Mouse (Mus musculus) forelimb bud, embryonic 11.5 days (tissue): ENCODE results near the gene Plod2.

Experiments used
- DNase-seq: peaks from one replicate; pipeline ENCODE4 v3.0.0-alpha.2; 2012; ENCODE audit warnings: low read depth, low spot score

The Plod2 gene

DNA sequence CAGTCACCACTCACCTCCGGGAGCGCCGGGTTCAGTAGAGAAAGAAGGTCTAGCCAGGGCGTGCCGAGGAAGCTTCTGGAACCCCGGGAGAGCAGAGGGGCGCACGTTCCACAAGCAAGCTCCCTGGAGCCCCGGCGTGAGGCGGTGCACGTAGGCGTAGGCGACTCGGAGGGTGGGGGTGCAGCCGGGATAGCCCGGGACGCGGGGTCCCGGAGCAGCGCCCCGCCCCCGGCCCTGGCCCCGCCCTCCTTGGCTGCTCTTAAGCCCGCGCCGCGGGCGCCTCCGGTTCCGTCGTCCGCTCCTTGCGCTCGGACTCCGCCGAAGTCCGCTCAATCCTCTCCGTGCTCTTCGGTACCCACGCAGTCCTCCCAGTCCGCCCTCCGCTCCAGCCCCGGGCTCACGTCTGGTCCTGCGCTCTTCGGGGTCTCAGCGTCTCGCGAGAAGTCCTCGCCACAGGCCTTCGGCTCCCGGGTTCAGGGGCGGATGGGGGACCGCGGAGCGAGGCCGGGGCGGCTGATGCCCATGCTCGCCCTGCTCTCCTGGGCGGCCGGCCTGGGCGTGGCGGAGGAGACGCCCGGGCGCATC is at the start of gene Plod2:
Plod2 (plus strand) TSS at position 247 of the 585 bp plus-strand sequence.
- peak; percentile 80 for DNase-seq

GRCm38 (mm10) chr9:92499710-92500410 is 42.2 kb upstream of the Plod2 start:
- peak; percentile 82 for DNase-seq

GRCm38 (mm10) chr9:92504256-92504655 is 37.8 kb upstream of the Plod2 start:
- DNase-seq: no peak

GRCm38 (mm10) chr9:92504889-92505288 is 37.1 kb upstream of the Plod2 start:
- DNase-seq: no peak

GRCm38 (mm10) chr9:92511696-92512095 is 30.3 kb upstream of the Plod2 start:
- no peak for DNase-seq

GRCm38 (mm10) chr9:92517036-92517435 is 25.0 kb upstream of the Plod2 start:
- no peak for DNase-seq

DNA sequence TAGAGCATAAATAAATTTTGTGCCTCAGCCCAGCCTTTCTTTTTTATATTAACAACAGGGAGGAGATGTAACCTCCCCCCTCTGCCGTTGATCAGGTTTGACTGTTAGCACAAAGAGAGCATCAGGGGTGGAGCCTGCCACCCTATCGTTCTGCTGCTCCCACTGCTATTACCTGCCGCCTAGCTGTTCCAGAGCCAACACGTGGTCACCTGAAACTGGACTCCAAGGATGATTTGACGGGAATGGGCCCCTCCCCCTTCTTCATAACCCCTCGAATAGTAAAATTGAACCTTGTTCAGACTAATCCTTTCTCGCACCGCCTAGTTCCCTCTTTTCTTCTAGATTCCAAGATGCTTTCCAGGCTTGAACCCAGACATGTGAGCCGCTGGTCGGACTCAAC is 21.3 kb upstream of the Plod2 start:
- no peak for DNase-seq

DNA sequence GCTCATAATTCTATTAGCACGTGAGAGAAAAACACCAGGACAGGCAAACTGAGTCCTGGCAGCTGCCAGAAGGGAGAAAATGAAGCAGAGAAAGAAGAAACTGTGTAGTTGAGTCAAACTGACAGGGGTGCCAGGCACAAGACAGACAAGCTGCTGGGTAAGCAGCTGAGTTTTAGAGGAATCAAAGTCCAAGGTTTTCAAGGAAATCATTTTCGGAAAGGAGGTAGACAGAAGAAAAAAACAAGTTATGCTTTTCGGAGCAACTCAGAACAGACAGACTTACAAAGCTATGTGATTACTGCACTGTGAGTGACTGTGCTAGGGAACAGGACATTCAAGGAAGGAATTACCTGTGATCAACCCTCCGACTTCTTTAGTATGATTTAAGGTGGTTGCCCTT is 17.5 kb upstream of the Plod2 start:
- no peak for DNase-seq

DNA sequence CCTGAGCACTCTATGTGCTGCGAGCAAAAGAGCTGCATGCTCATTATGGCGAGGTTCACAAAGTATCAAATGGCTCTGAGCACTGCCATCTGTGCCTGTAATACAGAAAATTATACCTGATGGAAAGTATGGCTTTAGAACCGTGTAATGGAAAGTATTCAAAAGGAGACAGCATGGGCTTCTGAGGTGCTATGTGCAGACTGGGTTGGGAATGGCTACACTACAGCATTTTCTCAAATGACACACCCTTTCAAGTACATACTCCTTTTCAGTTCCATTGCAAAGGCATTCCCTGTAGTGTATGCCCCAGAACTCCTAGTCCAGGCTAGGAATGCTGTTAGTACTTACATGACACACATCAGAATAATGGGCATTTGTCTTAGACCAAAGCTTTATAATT is 12.0 kb upstream of the Plod2 start:
- no peak for DNase-seq

GRCm38 (mm10) chr9:92537735-92538134 is 4.3 kb upstream of the Plod2 start:
- no peak for DNase-seq

GRCm38 (mm10) chr9:92538216-92538615 is 3.8 kb upstream of the Plod2 start:
- DNase-seq: no peak

DNA sequence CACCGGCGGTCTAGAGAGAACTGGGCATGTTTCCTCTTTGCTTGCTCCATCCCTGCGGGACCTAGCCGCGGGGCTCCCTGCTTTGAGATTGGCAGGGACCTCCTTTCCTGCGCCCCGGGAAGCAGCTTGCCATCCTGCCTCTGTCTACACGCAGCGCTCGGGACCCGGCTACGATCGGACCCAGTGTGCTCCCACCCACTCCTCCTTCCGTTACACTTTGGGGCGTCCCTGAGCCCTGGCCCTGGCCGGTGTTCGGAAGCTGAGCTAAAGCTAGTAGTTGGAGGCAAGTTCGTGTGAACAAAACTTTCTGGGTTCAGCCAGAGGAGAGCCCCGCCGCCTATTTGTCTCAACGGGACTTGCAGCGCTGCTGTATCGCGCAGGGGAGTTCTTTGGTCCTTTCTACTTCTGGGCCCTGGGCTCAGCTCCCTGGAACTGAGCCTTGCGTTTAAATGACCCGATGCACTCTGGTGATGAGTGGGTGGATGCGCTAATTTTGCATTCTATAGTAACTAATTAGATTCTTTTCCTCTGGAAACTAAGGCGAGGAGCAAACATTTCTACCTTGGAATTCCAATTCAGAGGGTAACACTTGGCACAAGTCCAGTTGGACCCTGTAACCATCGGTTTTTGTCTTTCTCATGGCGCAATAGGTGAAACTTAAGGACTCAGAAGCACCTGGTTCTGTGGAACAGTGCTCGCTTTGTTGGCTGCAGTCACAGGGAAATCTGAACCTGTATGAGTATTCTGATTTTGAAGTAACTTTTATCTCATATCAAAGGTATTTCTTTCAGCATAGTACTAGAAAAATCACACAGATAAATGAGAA is 781 bp downstream of the Plod2 start:
- DNase-seq: peak; percentile 40

DNA sequence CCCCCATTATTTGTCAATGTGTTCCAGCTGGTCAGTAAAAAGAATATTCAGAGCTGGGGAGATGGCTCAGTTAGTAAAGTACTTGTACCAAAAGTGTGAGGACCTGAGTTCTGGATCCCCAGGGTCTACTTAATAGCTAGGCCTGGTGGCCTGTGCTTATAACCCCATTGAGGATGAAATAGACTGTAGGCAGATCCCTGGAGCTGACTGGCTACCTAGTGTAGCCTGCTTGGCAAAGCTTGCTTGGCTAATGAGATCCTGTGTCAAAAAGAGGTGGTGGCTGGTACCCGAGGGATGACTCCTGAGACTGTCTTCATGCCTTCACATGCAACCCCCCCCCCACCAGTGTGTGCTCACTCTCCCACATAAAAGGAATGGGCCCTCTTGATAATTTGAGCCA is 2.1 kb downstream of the Plod2 start:
- DNase-seq: no peak

DNA sequence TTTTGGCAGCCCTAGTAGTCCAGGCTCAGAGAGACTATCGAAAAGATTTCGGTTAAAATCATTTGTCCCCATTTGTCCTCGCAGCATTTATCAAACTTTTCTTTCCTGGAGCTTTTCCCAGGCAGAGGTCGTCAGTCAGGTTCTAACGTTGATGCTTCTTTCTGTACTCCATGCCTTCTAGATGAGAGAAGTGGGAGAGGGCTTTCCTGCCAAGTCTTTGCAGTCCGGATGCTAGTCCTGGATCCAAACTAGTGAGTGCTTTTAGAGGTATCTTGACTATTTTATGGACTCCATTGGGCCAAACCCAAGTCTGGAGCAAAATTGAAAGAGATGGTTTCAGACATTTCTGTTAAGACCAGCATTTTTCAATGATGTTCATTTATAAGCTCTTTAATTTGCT is 3.0 kb downstream of the Plod2 start:
- DNase-seq: no peak

DNA sequence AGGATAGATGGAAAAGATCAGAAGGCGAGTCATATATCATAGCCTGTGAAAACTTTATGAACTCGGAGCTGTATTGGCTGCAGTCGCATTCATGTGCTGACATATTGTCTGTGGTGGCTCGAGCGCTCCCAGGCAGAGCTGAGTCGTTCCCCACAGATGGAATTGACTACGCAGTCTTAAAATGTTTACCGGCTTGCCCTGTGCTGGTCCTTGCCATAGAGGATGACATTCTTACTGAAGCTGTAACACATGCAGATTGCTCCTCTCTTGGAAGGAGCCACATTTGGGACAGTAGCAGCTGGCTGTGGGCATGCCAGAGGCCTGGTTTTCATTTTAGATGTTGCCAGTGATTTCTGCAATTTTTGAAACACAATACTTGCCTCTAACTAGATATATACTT is 4.4 kb downstream of the Plod2 start:
- peak; percentile 66 for DNase-seq

DNA sequence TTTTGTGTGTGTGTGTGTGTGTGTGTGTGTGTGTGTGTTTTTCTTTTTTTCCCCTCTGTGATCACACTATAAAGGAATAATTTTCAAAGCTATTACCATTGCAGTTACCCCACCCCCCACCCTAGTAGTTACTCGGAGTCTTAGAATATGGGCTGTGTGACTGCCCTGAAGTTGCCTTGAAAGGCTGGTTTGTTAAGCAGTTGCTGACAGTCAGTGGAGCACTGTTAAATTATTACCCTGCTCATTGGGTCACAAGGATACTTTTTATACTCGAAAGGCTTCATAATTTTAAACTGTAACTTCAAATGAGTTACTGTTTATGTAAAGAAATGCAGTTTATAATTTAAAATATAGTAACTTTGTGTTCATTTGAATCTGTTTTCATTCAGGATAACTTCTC is 5.1 kb downstream of the Plod2 start:
- DNase-seq: no peak

DNA sequence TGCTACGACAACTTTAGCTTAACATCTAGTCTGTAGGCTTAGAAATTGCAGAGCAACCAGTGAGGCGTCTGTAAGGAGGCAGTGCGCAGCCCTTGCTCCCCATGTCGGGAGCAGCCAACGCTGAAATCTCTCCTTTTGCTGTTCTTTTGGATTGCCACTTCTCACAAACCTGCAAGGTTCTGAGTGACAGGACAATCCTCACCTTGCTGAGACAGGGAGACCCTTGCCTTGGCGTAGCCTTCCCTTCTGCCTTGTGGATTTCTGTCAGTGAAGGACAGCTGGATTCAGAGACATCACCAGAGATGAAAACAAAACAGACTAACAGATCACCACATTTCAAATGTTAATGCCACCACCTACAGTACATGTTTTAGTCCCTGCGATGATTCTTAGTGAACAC is 5.8 kb downstream of the Plod2 start:
- DNase-seq: no peak

DNA sequence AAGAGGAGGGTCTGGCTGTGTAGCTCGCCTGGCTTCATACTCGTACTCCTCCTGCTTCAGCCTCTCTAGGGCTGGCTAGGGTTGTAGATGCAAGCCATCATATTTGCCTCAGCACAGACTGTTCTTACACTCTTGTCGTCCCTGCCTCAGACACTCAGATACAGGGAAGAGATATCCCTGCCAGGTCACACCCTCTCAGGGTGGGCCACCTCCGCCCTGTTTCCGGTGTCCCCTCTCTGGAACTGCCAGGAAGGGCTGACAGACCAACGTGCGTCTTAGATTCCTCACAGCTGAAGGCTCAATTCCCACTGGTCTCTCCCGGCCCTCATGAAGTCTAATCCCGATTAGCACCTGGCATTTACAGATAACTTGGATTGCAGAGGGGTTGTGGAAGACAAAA is 6.6 kb downstream of the Plod2 start:
- no peak for DNase-seq

GRCm38 (mm10) chr9:92549811-92550490 is 7.9 kb downstream of the Plod2 start:
- no peak for DNase-seq

GRCm38 (mm10) chr9:92550981-92551380 is 9.0 kb downstream of the Plod2 start:
- no peak for DNase-seq

GRCm38 (mm10) chr9:92551666-92552065 is 9.6 kb downstream of the Plod2 start:
- no peak for DNase-seq

GRCm38 (mm10) chr9:92552691-92553090 is 10.7 kb downstream of the Plod2 start:
- DNase-seq: no peak
